Mouse (Mus musculus): Measurements from ENCODE around the gene Dnah17.

GRCm38 (mm10) chr11:118151423-118152180, 21.2 kb upstream of the Dnah17 start:
- TF ChIP-seq POLR2A (IDR thresholded peaks at IDR 0.05; ENCODE audit: low read depth, low read length) (no peak), CTCF (IDR thresholded peaks at IDR 0.05; ENCODE audit: extremely low read depth, insufficient read length, insufficient replicate concordance, low read depth, low read length) (no peak)

All from small intestine, adult 2 months (tissue).